Mouse (Mus musculus): ENCODE measurements around the gene Ddi2. TPM values are rescaled to one million over a fixed set of nuclear protein-coding genes. Genes with fewer than 3 reads are reported as not detected.

The Ddi2 gene
- polyA plus RNA-seq, 1 experiment from 2014 or later: 13.5 TPM

- no peak overlapping the region for H3K4me3 ChIP-seq (ENCODE audit: low read depth, low read length)
- no peak overlapping the region for H3K27ac ChIP-seq (ENCODE audit: low read depth, low read length)
- ATAC-seq (replicated peaks; ENCODE audit: insufficient number of reproducible peaks, low FRiP score, low TSS enrichment): 0 out of 2 replicates have a peak, but pooled peaks have one; percentile 33
- H3K36me3 ChIP-seq (ENCODE audit: control insufficient read depth, insufficient read depth, low read length): peaks cover 21% of the 10 kb centered on the region
- no peak overlapping the region for H3K9ac ChIP-seq (ENCODE audit: low read depth, low read length)
- H3K4me1 ChIP-seq (ENCODE audit: control insufficient read depth, insufficient read depth, low read length): peaks cover 37% of the 10 kb centered on the region
- no peak overlapping the region for H3K4me2 ChIP-seq
- H3K9me3 ChIP-seq (replicated peaks; ENCODE audit: control insufficient read depth, low read length): no peaks in the 10 kb centered on the region
- no peaks in the 10 kb centered on the region for H3K27me3 ChIP-seq (ENCODE audit: control insufficient read depth, insufficient read depth, low read length)
- WGBS (ENCODE audit: insufficient replicate concordance): 55% methylated on average over 7 of the region's 7 CpGs
Observed at GRCm38 (mm10) chr4:141681767-141682166, 41.5 kb downstream of the Ddi2 start.

DNA sequence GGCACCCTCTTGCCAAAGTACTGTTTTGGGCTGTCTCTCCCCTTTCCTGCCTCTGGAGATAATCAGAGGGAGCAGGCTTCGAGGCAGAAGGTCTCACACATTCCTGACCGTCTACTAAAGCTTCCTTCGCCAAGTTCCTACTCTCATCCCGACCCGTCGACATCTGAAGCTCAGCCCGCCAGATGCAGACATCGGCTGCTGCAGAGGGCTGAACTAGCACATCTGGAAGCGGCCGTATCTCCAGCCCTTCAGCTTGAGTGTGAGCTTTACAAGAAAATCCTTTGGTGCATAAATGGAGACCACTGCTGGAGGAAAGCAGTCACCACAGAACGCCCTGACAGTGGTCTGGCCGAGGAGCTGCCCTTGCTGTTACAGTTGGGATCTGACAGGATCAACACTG lies 42.3 kb downstream of the Ddi2 start:
- H3K4me3 ChIP-seq (ENCODE audit: low read depth, low read length): no peak overlapping the region
- H3K9me3 ChIP-seq (replicated peaks; ENCODE audit: control insufficient read depth, low read length): no peaks in the 10 kb centered on the region
- ATAC-seq (replicated peaks; ENCODE audit: insufficient number of reproducible peaks, low FRiP score, low TSS enrichment): no peak
- H3K4me1 ChIP-seq (ENCODE audit: control insufficient read depth, insufficient read depth, low read length): peaks cover 37% of the 10 kb centered on the region
- 29% methylated on average over 12 of the region's 12 CpGs for WGBS (ENCODE audit: insufficient replicate concordance)
- no peak overlapping the region for H3K27ac ChIP-seq (ENCODE audit: low read depth, low read length)
- H3K4me2 ChIP-seq: no peak overlapping the region
- no peak overlapping the region for H3K9ac ChIP-seq (ENCODE audit: low read depth, low read length)
- H3K36me3 ChIP-seq (ENCODE audit: control insufficient read depth, insufficient read depth, low read length): peaks cover 18% of the 10 kb centered on the region
- H3K27me3 ChIP-seq (ENCODE audit: control insufficient read depth, insufficient read depth, low read length): no peaks in the 10 kb centered on the region

DNA sequence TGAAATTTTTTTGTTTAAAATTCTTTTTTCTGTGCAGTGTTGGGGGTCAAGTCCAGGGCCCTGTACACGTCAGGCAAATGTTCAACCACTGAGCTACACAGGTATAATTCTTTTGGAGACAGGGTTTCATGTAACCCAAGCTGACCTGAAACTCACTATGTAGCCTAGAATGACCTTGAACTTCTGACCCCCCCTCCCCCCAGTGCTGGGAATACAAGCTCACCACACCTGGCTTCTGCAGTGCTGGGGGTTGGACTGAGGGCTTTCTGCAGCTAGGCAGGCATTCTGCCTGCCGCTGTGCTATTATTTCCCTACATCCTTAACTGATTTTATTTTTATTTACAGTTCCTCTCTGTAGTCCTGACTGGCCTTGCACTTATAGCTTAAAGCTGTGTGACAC lies 44.2 kb downstream of the Ddi2 start:
- no peaks in the 10 kb centered on the region for H3K9me3 ChIP-seq (replicated peaks; ENCODE audit: control insufficient read depth, low read length)
- no peak for ATAC-seq (replicated peaks; ENCODE audit: insufficient number of reproducible peaks, low FRiP score, low TSS enrichment)
- H3K27me3 ChIP-seq (ENCODE audit: control insufficient read depth, insufficient read depth, low read length): no peaks in the 10 kb centered on the region
- no peak overlapping the region for H3K4me2 ChIP-seq
- H3K4me1 ChIP-seq (ENCODE audit: control insufficient read depth, insufficient read depth, low read length): peaks cover 29% of the 10 kb centered on the region
- no peak overlapping the region for H3K27ac ChIP-seq (ENCODE audit: low read depth, low read length)
- no peak overlapping the region for H3K4me3 ChIP-seq (ENCODE audit: low read depth, low read length)
- H3K9ac ChIP-seq (ENCODE audit: low read depth, low read length): no peak overlapping the region
- 84% methylated on average over 2 of the region's 2 CpGs for WGBS (ENCODE audit: insufficient replicate concordance)
- 0 out of 2 replicates have a peak, but pooled peaks cover 4% of the 10 kb centered on the region for H3K36me3 ChIP-seq (ENCODE audit: control insufficient read depth, insufficient read depth, low read length)

DNA sequence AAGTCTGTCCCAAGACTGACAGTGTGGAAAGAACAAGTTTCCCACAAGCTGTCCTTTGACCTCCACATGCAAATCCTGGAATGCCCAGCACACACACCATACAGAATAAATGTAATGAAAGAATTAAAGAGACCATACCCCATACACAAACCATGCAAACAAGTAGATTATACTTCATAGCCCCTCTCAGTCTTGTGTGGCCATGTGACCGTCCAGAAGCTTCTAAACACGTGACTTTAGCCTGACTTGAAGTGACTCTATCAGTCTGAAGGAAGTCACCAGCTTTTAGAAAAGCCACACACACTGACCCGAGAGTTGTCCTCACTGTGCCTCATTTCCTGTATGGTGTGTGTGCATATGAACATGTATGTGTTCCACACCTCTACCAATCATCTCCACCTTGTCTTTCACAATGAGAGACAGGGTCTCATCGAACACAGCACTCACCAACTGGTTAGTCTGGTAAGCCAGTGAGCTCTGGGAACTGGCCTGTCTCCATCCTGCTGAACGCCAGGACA lies 46.7 kb downstream of the Ddi2 start:
- no peak overlapping the region for H3K4me3 ChIP-seq (ENCODE audit: low read depth, low read length)
- ATAC-seq (replicated peaks; ENCODE audit: insufficient number of reproducible peaks, low FRiP score, low TSS enrichment): no peak
- no peaks in the 10 kb centered on the region for H3K9me3 ChIP-seq (replicated peaks; ENCODE audit: control insufficient read depth, low read length)
- no peaks in the 10 kb centered on the region for H3K36me3 ChIP-seq (ENCODE audit: control insufficient read depth, insufficient read depth, low read length)
- H3K27me3 ChIP-seq (ENCODE audit: control insufficient read depth, insufficient read depth, low read length): no peaks in the 10 kb centered on the region
- WGBS (ENCODE audit: insufficient replicate concordance): 71% methylated on average over 5 of the region's 5 CpGs
- no peak overlapping the region for H3K4me2 ChIP-seq
- no peak overlapping the region for H3K27ac ChIP-seq (ENCODE audit: low read depth, low read length)
- peaks cover 7% of the 10 kb centered on the region for H3K4me1 ChIP-seq (ENCODE audit: control insufficient read depth, insufficient read depth, low read length)
- no peak overlapping the region for H3K9ac ChIP-seq (ENCODE audit: low read depth, low read length)

GRCm38 (mm10) chr4:141672325-141672724 lies 50.9 kb downstream of the Ddi2 start:
- H3K9me3 ChIP-seq (replicated peaks; ENCODE audit: control insufficient read depth, low read length): no peaks in the 10 kb centered on the region
- no peak overlapping the region for H3K27ac ChIP-seq (ENCODE audit: low read depth, low read length)
- H3K27me3 ChIP-seq (ENCODE audit: control insufficient read depth, insufficient read depth, low read length): no peaks in the 10 kb centered on the region
- H3K4me3 ChIP-seq (ENCODE audit: low read depth, low read length): no peak overlapping the region
- no peak overlapping the region for H3K4me2 ChIP-seq
- no peak overlapping the region for H3K9ac ChIP-seq (ENCODE audit: low read depth, low read length)
- 61% methylated on average over 13 of the region's 13 CpGs for WGBS (ENCODE audit: insufficient replicate concordance)
- H3K4me1 ChIP-seq (ENCODE audit: control insufficient read depth, insufficient read depth, low read length): no peaks in the 10 kb centered on the region
- no peaks in the 10 kb centered on the region for H3K36me3 ChIP-seq (ENCODE audit: control insufficient read depth, insufficient read depth, low read length)
- no peak for ATAC-seq (replicated peaks; ENCODE audit: insufficient number of reproducible peaks, low FRiP score, low TSS enrichment)

DNA sequence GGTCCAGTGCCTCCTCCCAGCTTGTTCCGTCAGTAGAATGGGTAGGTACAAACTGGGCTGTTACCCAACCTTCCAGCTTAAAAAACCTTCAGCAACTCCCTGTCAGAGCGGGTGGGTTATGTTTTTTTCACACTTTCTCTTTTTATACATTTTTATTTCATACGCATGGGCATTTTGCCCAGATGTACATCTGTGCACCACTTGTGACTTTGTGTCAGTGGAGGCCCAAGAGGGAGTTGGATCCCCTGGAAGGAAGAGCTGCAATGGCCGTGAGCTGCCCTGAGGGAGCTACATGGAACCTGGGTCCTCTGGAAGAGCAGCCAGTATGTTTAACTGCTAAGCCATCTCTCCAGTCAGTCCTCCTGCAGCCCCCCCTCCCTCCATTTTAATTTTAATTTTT lies 51.8 kb downstream of the Ddi2 start:
- ATAC-seq (replicated peaks; ENCODE audit: insufficient number of reproducible peaks, low FRiP score, low TSS enrichment): no peak
- no peaks in the 10 kb centered on the region for H3K9me3 ChIP-seq (replicated peaks; ENCODE audit: control insufficient read depth, low read length)
- no peaks in the 10 kb centered on the region for H3K27me3 ChIP-seq (ENCODE audit: control insufficient read depth, insufficient read depth, low read length)
- no peaks in the 10 kb centered on the region for H3K36me3 ChIP-seq (ENCODE audit: control insufficient read depth, insufficient read depth, low read length)
- 78% methylated on average over 4 of the region's 4 CpGs for WGBS (ENCODE audit: insufficient replicate concordance)
- no peak overlapping the region for H3K27ac ChIP-seq (ENCODE audit: low read depth, low read length)
- no peak overlapping the region for H3K4me2 ChIP-seq
- H3K4me3 ChIP-seq (ENCODE audit: low read depth, low read length): no peak overlapping the region
- no peak overlapping the region for H3K9ac ChIP-seq (ENCODE audit: low read depth, low read length)
- H3K4me1 ChIP-seq (ENCODE audit: control insufficient read depth, insufficient read depth, low read length): no peaks in the 10 kb centered on the region

DNA sequence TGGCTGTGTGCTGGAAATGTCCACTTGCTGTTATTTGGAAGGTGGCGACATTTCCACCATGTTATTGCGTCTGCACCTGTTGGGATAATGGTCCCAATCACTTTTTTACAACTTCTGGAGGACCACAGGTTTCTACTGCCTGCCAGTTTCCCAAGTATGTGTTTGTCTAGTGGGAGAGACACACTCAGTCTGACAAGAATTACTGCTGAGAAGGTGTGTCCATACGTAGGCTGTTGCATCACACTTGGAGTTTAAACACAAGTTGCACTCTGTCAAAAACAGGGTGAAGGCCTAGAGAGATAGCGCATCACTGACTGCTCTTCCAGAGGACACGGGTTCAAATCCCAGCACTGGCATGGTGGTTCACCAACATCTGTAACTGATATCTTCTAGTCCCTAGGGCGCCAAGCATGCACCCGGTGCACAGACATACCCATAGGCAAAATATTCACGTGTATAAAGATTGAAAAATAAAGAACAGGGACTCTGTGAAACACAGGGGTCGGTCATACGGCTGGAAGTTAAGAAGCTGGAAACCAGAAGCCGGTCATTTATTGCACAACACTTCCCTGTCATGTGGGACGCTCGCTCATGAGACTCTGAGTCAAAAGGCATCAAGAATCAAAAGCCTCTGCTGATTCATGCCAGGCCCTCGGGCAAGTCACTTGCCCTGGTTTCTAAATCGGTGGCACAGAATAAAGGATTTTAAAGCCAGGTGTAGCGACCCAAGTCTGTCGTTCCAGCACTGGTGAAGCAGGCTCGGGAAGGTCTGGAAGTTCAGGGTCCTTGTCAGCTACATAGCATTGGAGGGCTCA lies 53.1 kb downstream of the Ddi2 start:
- no peaks in the 10 kb centered on the region for H3K36me3 ChIP-seq (ENCODE audit: control insufficient read depth, insufficient read depth, low read length)
- no peak for ATAC-seq (replicated peaks; ENCODE audit: insufficient number of reproducible peaks, low FRiP score, low TSS enrichment)
- H3K4me1 ChIP-seq (ENCODE audit: control insufficient read depth, insufficient read depth, low read length): peaks cover under 1% of the 10 kb centered on the region; the same call in 1 of the 2 replicates
- no peak overlapping the region for H3K4me3 ChIP-seq (ENCODE audit: low read depth, low read length)
- H3K9me3 ChIP-seq (replicated peaks; ENCODE audit: control insufficient read depth, low read length): no peaks in the 10 kb centered on the region
- whole genome bisulfite sequencing (ENCODE audit: insufficient replicate concordance): 82% methylated on average over 18 of the region's 18 CpGs
- no peak overlapping the region for H3K4me2 ChIP-seq
- no peak overlapping the region for H3K27ac ChIP-seq (ENCODE audit: low read depth, low read length)
- H3K27me3 ChIP-seq (ENCODE audit: control insufficient read depth, insufficient read depth, low read length): no peaks in the 10 kb centered on the region
- no peak overlapping the region for H3K9ac ChIP-seq (ENCODE audit: low read depth, low read length)

DNA sequence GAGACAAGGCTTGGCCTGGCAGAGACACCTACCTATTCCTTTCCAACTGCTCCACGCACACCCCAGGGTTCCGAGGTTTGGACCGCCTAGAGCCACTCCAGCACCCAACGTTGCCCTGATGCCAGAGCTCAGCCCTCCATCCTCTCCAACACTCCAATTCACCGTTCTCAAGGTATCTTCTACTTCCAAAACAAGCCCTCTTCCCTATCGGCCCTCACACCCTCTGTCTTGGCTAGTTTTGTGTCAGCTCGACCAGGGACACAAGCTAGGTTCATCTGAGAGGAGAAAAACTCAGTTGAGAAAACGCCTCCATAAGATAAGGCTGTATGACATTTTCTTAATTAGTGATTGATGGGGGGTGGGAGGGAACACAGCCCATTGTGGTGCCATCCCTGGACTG lies 58.4 kb downstream of the Ddi2 start, which contains the start of gene Plekhm2:
Gene Plekhm2, minus strand, starts transcription at position 101 of the 400 bp plus-strand sequence.
- Histone ChIP-seq H3K36me3 (ENCODE audit: control insufficient read depth, insufficient read depth, low read length) (peaks cover 5% of the 10 kb centered on the region), H3K27me3 (ENCODE audit: control insufficient read depth, insufficient read depth, low read length) (no peaks in the 10 kb centered on the region), H3K9me3 (replicated peaks; ENCODE audit: control insufficient read depth, low read length) (no peaks in the 10 kb centered on the region), H3K4me3 (ENCODE audit: low read depth, low read length) (peak within 1 kb of the TSS; percentile 93), H3K4me1 (ENCODE audit: control insufficient read depth, insufficient read depth, low read length) (peaks cover 13% of the 10 kb centered on the region), H3K4me2 (peak within 1 kb of the TSS; percentile 94), H3K9ac (ENCODE audit: low read depth, low read length) (peak within 1 kb of the TSS; percentile 91), H3K27ac (ENCODE audit: low read depth, low read length) (peak within 1 kb of the TSS; percentile 77)
- 58% methylated on average over 8 of the region's 8 CpGs for WGBS (ENCODE audit: insufficient replicate concordance)
- no peak for ATAC-seq (replicated peaks; ENCODE audit: insufficient number of reproducible peaks, low FRiP score, low TSS enrichment)

All from heart, embryonic 11.5 days (tissue).